Mouse (Mus musculus) Muller cell, postnatal 12 days (primary cell): ENCODE results near the gene Ncmap.

ENCODE experiments used
- DNase-seq: peaks from one replicate; pipeline ENCODE4 v3.0.0-alpha.2; 2015; ENCODE audit errors: inconsistent ontology term

Ncmap gene

GRCm38 (mm10) chr4:135353066-135353793 is 44.8 kb downstream of the Ncmap start, which contains the start of gene Srrm1:
Gene Srrm1 (minus strand): TSS chr4:135353321.
- peak; percentile 99 for DNase-seq

- no peak for DNase-seq
Measured at GRCm38 (mm10) chr4:135352326-135353065, 45.5 kb downstream of the Ncmap start.

DNA sequence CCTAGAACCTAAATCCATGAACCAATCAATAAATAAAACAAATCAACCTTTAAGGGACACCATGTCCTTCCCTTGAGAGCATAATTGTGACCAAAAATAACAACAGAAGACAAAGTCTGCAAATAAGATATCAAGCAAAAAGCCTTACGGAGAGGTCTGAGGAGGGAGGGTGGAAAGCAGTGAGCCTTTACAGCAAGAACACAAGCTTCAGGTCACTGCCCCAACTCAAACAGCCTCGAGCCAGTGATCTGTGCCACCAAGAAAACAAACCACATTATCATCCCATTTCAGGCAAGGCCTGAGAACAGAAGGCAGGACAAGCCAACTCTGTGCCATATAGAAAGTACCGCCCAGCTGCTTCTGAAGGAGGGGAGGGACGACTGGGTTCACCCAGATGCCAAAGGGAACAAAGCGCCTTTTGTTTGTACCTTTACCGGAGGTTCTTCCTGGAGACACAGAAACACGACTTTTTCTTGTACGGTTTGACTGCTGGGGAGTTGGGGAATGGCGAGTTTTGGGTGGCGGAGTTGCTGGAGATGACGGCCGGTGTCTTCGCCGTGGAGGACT is 60.6 kb downstream of the Ncmap start:
- no peak for DNase-seq

- DNase-seq = no peak
Measured at GRCm38 (mm10) chr4:135336023-135336357, 62.0 kb downstream of the Ncmap start.

DNA sequence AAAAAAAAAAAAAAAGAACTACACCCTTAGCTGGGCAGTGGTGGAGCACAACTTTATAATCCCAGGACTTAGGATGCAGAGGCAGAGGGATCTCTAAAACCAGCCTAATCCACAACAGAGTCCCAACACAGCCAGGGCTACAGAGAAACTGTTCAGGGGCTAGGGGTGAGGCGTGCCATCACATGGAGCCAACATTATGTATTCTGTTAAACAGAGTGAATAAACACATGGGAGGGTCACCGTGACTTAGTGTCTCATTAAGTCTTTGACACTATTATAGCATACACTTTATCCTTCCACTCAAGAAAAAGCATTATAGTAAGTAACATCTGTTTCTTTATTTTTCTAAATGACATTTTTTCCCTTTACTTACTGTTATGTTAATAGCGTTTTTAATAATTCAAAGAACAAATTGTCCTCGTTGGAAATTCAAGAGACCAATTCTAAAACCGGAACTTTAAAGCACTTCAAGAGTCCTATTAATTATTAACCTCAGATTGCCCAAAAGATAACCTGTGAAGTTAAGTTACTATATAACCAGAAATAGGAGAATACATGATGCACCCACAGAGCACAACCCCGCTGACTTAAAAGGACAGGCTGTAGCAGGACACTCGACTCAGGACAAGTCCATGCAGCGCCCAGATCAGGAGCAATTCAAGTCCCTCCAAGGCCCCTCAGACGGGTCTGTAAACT is 62.6 kb downstream of the Ncmap start:
- no peak for DNase-seq

DNA sequence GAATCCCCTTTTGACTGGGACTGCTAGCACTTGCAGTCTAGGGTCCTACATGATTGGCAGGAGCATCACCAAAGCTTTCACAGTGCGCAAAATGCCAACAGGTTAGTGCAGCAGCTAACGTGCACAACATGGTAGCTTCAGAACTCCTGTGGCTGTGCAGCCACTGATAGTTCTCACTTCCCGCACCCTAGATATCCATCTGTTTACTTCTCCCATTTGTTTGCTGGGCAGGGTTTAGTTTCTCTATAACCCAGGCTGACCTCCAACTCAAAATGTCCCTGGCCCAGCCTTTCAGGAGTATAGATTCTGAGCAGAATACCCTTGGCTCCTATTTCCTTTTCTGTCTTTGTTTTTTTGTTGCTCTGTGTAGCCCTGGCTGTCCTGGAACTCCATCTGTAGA is 71.6 kb downstream of the Ncmap start:
- DNase-seq = no peak

GRCm38 (mm10) chr4:135326046-135326445 is 72.0 kb downstream of the Ncmap start:
- no peak for DNase-seq

DNA sequence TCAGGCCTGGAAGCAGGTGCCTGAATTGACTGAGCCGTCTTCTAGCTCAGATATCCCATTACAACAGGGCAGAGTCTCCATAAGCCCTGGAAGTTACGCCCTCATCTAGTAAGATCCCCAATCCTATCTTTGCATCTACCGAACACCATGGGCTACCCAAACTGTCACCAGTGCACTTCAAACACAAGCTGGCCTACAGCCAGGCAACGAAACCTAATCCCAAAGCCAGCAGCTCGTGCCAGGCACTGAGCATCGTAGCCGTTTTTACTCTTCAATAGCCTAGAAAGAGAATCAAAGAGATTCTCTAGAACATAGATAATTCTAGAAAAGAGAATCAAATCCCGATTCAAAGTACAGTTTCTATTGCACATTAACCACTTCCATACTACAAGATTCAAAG is 75.0 kb downstream of the Ncmap start:
- no peak for DNase-seq
